Mouse (Mus musculus) hindbrain, embryonic 10.5 days (tissue): ENCODE measurements around the gene Slc46a1. TPM values are rescaled to one million over a fixed set of nuclear protein-coding genes. Genes with fewer than 3 reads are reported as not detected.

ENCODE experiments used
- DNase-seq: peaks from one replicate; pipeline ENCODE4 v3.0.0-alpha.2; 2017; ENCODE audit warnings: low spot score
- H3K27ac ChIP-seq: fragments of 300-500 bp; sonication (generic); 2 replicates; pipeline ENCODE4 v1.5.1; 2016; ENCODE audit warnings: mild to moderate bottlenecking, moderate library complexity
- H3K27me3 ChIP-seq: fragments of 300-500 bp; sonication (generic); 2 replicates; pipeline ENCODE4 v1.6.1; 2016; ENCODE audit warnings: mild to moderate bottlenecking; ENCODE audit not compliant: poor library complexity, insufficient read depth, severe bottlenecking
- H3K36me3 ChIP-seq: fragments of 300-500 bp; sonication (generic); 2 replicates; pipeline ENCODE4 v1.6.1; 2016; ENCODE audit warnings: mild to moderate bottlenecking, moderate library complexity
- H3K4me1 ChIP-seq: fragments of 300-500 bp; sonication (generic); replicated peaks from 2 replicates; pipeline ENCODE4 v1.6.1; 2016; ENCODE audit warnings: mild to moderate bottlenecking
- H3K4me3 ChIP-seq: fragments of 300-500 bp; sonication (generic); 2 replicates; pipeline ENCODE4 v1.5.1; 2016; ENCODE audit warnings: mild to moderate bottlenecking, moderate library complexity
- H3K9me3 ChIP-seq: fragments of 300-500 bp; sonication (generic); 2 replicates; pipeline ENCODE4 v1.6.1; 2016; ENCODE audit warnings: mild to moderate bottlenecking, moderate library complexity
- WGBS: fragments of 180-500 bp; shearing (Covaris S2); methylation state at CpG from one replicate; pipeline ENCODE4 v1.1.7; 2016; 5-methylcytosine and 5-hydroxymethylcytosine counted together
- polyA plus RNA-seq: library from polyadenylated mRNA; unstranded; fragments of >200 nt; fragmentation: Nextera tagmentation; extraction: Ambion mirVana; gene quantifications from 2 replicates; pipeline ENCODE4 v1.2.1, GENCODE M21; 2016

Gene Slc46a1
- polyA plus RNA-seq, 1 experiment from 2014 or later, result 20.2 TPM

- H3K4me1 ChIP-seq, result peaks cover 32% of the 10 kb centered on the region
- H3K4me3 ChIP-seq, result no peak overlapping the region
- H3K27me3 ChIP-seq, result no peaks in the 10 kb centered on the region
- H3K9me3 ChIP-seq, result peaks cover 5% of the 10 kb centered on the region; the same call in 1 of the 2 replicates
- H3K36me3 ChIP-seq, result no peaks in the 10 kb centered on the region
- H3K27ac ChIP-seq, result no peak overlapping the region
- WGBS, result 69% methylated on average over 13 of the region's 13 CpGs
- DNase-seq, result no peak
These were observed 2.0 kb upstream of the Slc46a1 start for GRCm38 (mm10) chr11:78463286-78464036.

- Histone ChIP-seq H3K27me3 (no peaks in the 10 kb centered on the region), H3K9me3 (peaks cover 5% of the 10 kb centered on the region; the same call in 1 of the 2 replicates), H3K27ac (peak overlapping the region; percentile 98), H3K36me3 (no peaks in the 10 kb centered on the region), H3K4me1 (peaks cover 32% of the 10 kb centered on the region), H3K4me3 (peak overlapping the region; percentile 88)
- DNase-seq, result no peak
- WGBS, result 43% methylated on average over 9 of the region's 9 CpGs
These were observed 381 bp upstream of the Slc46a1 start for GRCm38 (mm10) chr11:78465116-78465515.

- Histone ChIP-seq H3K27me3 (no peaks in the 10 kb centered on the region), H3K4me1 (peaks cover 32% of the 10 kb centered on the region), H3K9me3 (peaks cover 5% of the 10 kb centered on the region; the same call in 1 of the 2 replicates), H3K36me3 (peaks cover 6% of the 10 kb centered on the region), H3K4me3 (peak overlapping the region; percentile 88), H3K27ac (peak overlapping the region; percentile 98)
- no peak for DNase-seq
- 58% methylated on average over 23 of the region's 23 CpGs for WGBS
These were observed 880 bp downstream of the Slc46a1 start for GRCm38 (mm10) chr11:78466242-78466912.

- DNase-seq, result no peak
- Histone ChIP-seq H3K27me3 (no peaks in the 10 kb centered on the region), H3K36me3 (peaks cover 14% of the 10 kb centered on the region), H3K4me1 (peaks cover 32% of the 10 kb centered on the region), H3K9me3 (no peaks in the 10 kb centered on the region), H3K4me3 (no peak overlapping the region), H3K27ac (no peak overlapping the region)
- 88% methylated on average over 7 of the region's 7 CpGs for WGBS
These were observed 2.0 kb downstream of the Slc46a1 start for GRCm38 (mm10) chr11:78467515-78467914.

GRCm38 (mm10) chr11:78467932-78468331, 2.4 kb downstream of the Slc46a1 start:
- Histone ChIP-seq H3K4me1 (peaks cover 30% of the 10 kb centered on the region), H3K36me3 (peaks cover 14% of the 10 kb centered on the region), H3K9me3 (no peaks in the 10 kb centered on the region), H3K4me3 (no peak overlapping the region), H3K27me3 (no peaks in the 10 kb centered on the region), H3K27ac (no peak overlapping the region)
- no peak for DNase-seq
- WGBS, result 65% methylated on average over 3 of the region's 3 CpGs

GRCm38 (mm10) chr11:78471326-78472103, 6.0 kb downstream of the Slc46a1 start:
- 90% methylated on average over 10 of the region's 10 CpGs for WGBS
- no peak for DNase-seq
- Histone ChIP-seq H3K36me3 (peaks cover 17% of the 10 kb centered on the region), H3K27me3 (no peaks in the 10 kb centered on the region), H3K4me3 (no peak overlapping the region), H3K4me1 (peaks cover 6% of the 10 kb centered on the region), H3K9me3 (no peaks in the 10 kb centered on the region), H3K27ac (no peak overlapping the region)

GRCm38 (mm10) chr11:78475289-78475688, 9.8 kb downstream of the Slc46a1 start:
- DNase-seq, result no peak
- 82% methylated on average over 3 of the region's 3 CpGs for WGBS

GRCm38 (mm10) chr11:78483639-78484038, 18.1 kb downstream of the Slc46a1 start:
- peaks cover 47% of the 10 kb centered on the region for H3K27me3 ChIP-seq
- peaks cover 5% of the 10 kb centered on the region for H3K4me1 ChIP-seq
- no peak overlapping the region for H3K4me3 ChIP-seq
- no peak for DNase-seq
- no peaks in the 10 kb centered on the region for H3K9me3 ChIP-seq
- H3K27ac ChIP-seq, result no peak overlapping the region
- WGBS, result 66% methylated on average over 7 of the region's 7 CpGs
- H3K36me3 ChIP-seq, result peaks cover 33% of the 10 kb centered on the region; the same call in 1 of the 2 replicates

More at GRCm38 (mm10) chr11:78475289-78475688, 9.8 kb downstream of the Slc46a1 start:
- H3K27me3 ChIP-seq, result no peaks in the 10 kb centered on the region
- no peaks in the 10 kb centered on the region for H3K4me1 ChIP-seq
- no peak overlapping the region for H3K4me3 ChIP-seq
- H3K9me3 ChIP-seq, result no peaks in the 10 kb centered on the region
- peaks cover 22% of the 10 kb centered on the region for H3K36me3 ChIP-seq
- no peak overlapping the region for H3K27ac ChIP-seq

GRCm38 (mm10) chr11:78488168-78488567, 22.7 kb downstream of the Slc46a1 start:
- Histone ChIP-seq H3K36me3 (peaks cover 14% of the 10 kb centered on the region; the same call in 1 of the 2 replicates), H3K27ac (no peak overlapping the region), H3K4me3 (peak overlapping the region; percentile 16; the same call in 1 of the 2 replicates), H3K9me3 (no peaks in the 10 kb centered on the region), H3K4me1 (peaks cover 14% of the 10 kb centered on the region), H3K27me3 (peaks cover 85% of the 10 kb centered on the region)
- 4% methylated on average over 8 of the region's 8 CpGs for WGBS
- peak; percentile 83 for DNase-seq

GRCm38 (mm10) chr11:78490781-78491241, 25.3 kb downstream of the Slc46a1 start:
- WGBS, result 9% methylated on average over 48 of the region's 48 CpGs
- peaks cover 16% of the 10 kb centered on the region for H3K4me1 ChIP-seq
- DNase-seq, result peak; percentile 70
- no peaks in the 10 kb centered on the region for H3K9me3 ChIP-seq
- peaks cover 12% of the 10 kb centered on the region; the same call in 1 of the 2 replicates for H3K36me3 ChIP-seq
- H3K27me3 ChIP-seq, result peaks cover 95% of the 10 kb centered on the region
- peak overlapping the region; percentile 5; the same call in 1 of the 2 replicates for H3K27ac ChIP-seq
- peak overlapping the region; percentile 47 for H3K4me3 ChIP-seq

- H3K27me3 ChIP-seq, result peaks cover 80% of the 10 kb centered on the region
- no peaks in the 10 kb centered on the region for H3K36me3 ChIP-seq
- WGBS, result 6% methylated on average over 6 of the region's 6 CpGs
- H3K4me3 ChIP-seq, result peak overlapping the region; percentile 64; the same call in 1 of the 2 replicates
- no peak overlapping the region for H3K27ac ChIP-seq
- peak; percentile 51 for DNase-seq
- no peaks in the 10 kb centered on the region for H3K9me3 ChIP-seq
- H3K4me1 ChIP-seq, result peaks cover 48% of the 10 kb centered on the region
These were observed 30.4 kb downstream of the Slc46a1 start for GRCm38 (mm10) chr11:78495904-78496303.

- Histone ChIP-seq H3K4me3 (peak overlapping the region; percentile 64), H3K27me3 (peaks cover 75% of the 10 kb centered on the region), H3K27ac (peak overlapping the region; percentile 76), H3K4me1 (peaks cover 46% of the 10 kb centered on the region), H3K36me3 (no peaks in the 10 kb centered on the region), H3K9me3 (no peaks in the 10 kb centered on the region)
- DNase-seq, result peak; percentile 62
- under 1% methylated on average over 44 of the region's 44 CpGs for WGBS
These were observed 31.6 kb downstream of the Slc46a1 start for GRCm38 (mm10) chr11:78497071-78497541.
